In genomic region chr17:13186541-13186940, GRCm38 (mm10) we compare ENCODE assay signal across 31 mouse cellular contexts. TPM values are rescaled to one million over a fixed set of nuclear protein-coding genes. Genes with fewer than 3 reads are reported as not detected.
"Had no signal": no experiment of that assay in that cellular context is flagged by ENCODE, and none has a peak within 500 bp of the region (broad histone marks: within the 10 kb centered on the region; RNA-seq: fewer than 3 reads in every experiment).

No protein-coding gene starts in this region.

RNA-seq across cellular contexts. Expression of gene Smok2a, which starts 34.4 kb away (rescaled TPM):
- total RNA-seq: gastrocnemius, adult 18-20 months; gastrocnemius, adult 8-10 months; gastrocnemius, postnatal 14 days; gastrocnemius, postnatal 36 days; heart, adult 18-20 months; heart, adult 8-10 months; heart, postnatal 14 days; heart, postnatal 36 days; hematopoietic stem cell, adult 5-6 weeks; hindbrain, postnatal 0 days; layer of hippocampus, adult 2 months; layer of hippocampus, postnatal 10 days; layer of hippocampus, postnatal 25 days; left cerebral cortex, adult 2 months; left cerebral cortex, postnatal 14 days; left cerebral cortex, postnatal 36 days had no signal
- polyA plus RNA-seq: gonadal fat pad, adult 2 months; heart, embryonic 11.5 days; heart, embryonic 13.5 days; heart, embryonic 15.5 days; heart, postnatal 0 days; hindbrain, embryonic 11.5 days; hindbrain, embryonic 13.5 days; hindbrain, embryonic 15.5 days; hindbrain, postnatal 0 days; intestine, embryonic 14.5 days; intestine, embryonic 16.5 days; kidney, adult 2 months; kidney, embryonic 15.5 days; limb, embryonic 10.5 days; limb, embryonic 13.5 days; liver, embryonic 11.5 days had no signal

RNA-seq across cellular contexts. Expression of gene Smok2b, which starts 43.5 kb away (rescaled TPM):
- total RNA-seq: gastrocnemius, adult 18-20 months; gastrocnemius, adult 8-10 months; gastrocnemius, postnatal 14 days; gastrocnemius, postnatal 36 days; heart, adult 18-20 months; heart, adult 8-10 months; heart, postnatal 14 days; heart, postnatal 36 days; hematopoietic stem cell, adult 5-6 weeks; hindbrain, postnatal 0 days; layer of hippocampus, adult 2 months; layer of hippocampus, postnatal 10 days; layer of hippocampus, postnatal 25 days; left cerebral cortex, adult 2 months; left cerebral cortex, postnatal 14 days; left cerebral cortex, postnatal 36 days had no signal
- polyA plus RNA-seq: gonadal fat pad, adult 2 months; heart, embryonic 11.5 days; heart, embryonic 13.5 days; heart, embryonic 15.5 days; heart, postnatal 0 days; hindbrain, embryonic 11.5 days; hindbrain, embryonic 13.5 days; hindbrain, embryonic 15.5 days; hindbrain, postnatal 0 days; intestine, embryonic 14.5 days; intestine, embryonic 16.5 days; kidney, adult 2 months; kidney, embryonic 15.5 days; limb, embryonic 10.5 days; limb, embryonic 13.5 days; liver, embryonic 11.5 days had no signal

RNA-seq across cellular contexts. Expression of gene Unc93a, which starts 54.9 kb away (rescaled TPM):
- total RNA-seq: gastrocnemius, adult 18-20 months; gastrocnemius, adult 8-10 months; gastrocnemius, postnatal 14 days; gastrocnemius, postnatal 36 days; heart, adult 18-20 months; heart, adult 8-10 months; heart, postnatal 14 days; heart, postnatal 36 days; hematopoietic stem cell, adult 5-6 weeks; hindbrain, postnatal 0 days; layer of hippocampus, adult 2 months; layer of hippocampus, postnatal 10 days; layer of hippocampus, postnatal 25 days; left cerebral cortex, postnatal 14 days had no signal
- polyA plus RNA-seq: heart, embryonic 11.5 days; heart, embryonic 13.5 days; heart, embryonic 15.5 days; heart, postnatal 0 days; hindbrain, embryonic 11.5 days; hindbrain, embryonic 13.5 days; hindbrain, embryonic 15.5 days; intestine, embryonic 14.5 days; intestine, embryonic 16.5 days; kidney, adult 2 months; kidney, embryonic 15.5 days; limb, embryonic 10.5 days; liver, embryonic 11.5 days had no signal
